Mouse (Mus musculus): Measurements from ENCODE around the gene Abhd14b. TPM values are rescaled to one million over a fixed set of nuclear protein-coding genes. Genes with fewer than 3 reads are reported as not detected.
"Not testable (repeated sequence)": the region's sequence is repeated elsewhere in the genome, so short reads cannot be mapped to it uniquely, and the experiment has no call there.

Abhd14b gene
- total and polyA plus RNA-seq, 3 experiments: 3.4 to 6.5 TPM; not detected in 1

DNA sequence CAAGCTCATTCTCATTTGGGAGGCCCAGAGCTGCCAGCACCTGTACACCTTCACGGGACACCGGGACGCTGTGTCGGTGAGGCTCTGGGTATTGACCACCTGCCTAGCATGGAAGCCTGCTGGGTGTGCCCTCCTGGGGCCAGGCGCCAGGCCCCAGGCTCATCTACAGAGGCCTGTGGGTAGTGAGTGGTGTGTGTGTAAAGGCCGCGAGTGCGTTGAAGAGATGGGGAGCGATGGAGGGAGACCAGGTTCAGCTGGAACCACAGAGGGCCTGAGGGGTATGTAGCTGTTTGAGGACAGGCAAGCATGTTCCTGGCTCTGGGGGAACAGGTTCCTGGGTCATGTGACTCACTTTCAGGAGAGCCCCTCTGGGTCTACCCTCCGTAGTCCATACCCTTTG, 35.9 kb downstream of the Abhd14b start:
- no peak for DNase-seq (ENCODE audit: low read depth, low spot score)
- TF ChIP-seq POLR2AphosphoS5 (IDR thresholded peaks at IDR 0.05; ENCODE audit: borderline replicate concordance, low read depth, low read length): no peak
- no peak for TF ChIP-seq JUND (IDR thresholded peaks at IDR 0.05; ENCODE audit: low read depth, low read length)
- Histone ChIP-seq H3K9ac (ENCODE audit: control insufficient read depth, low read depth, low read length, poor library complexity, severe bottlenecking) (no peak overlapping the region), H3K36me3 (ENCODE audit: control insufficient read depth in 1 of 2, insufficient read depth in 2 of 2, low read length in 2 of 2) (peaks cover 0 to 2% of the 10 kb centered on the region in 2 experiments; a peak in 3 of 4 replicates), H3K4me3 (ENCODE audit: control insufficient read depth in 1 of 2, insufficient read depth in 1 of 2, low read depth in 2 of 2, low read length in 2 of 2) (no peak overlapping the region), H3K9me3 (replicated peaks; ENCODE audit: insufficient read depth, low read length) (no peaks in the 10 kb centered on the region), H3K79me2 (ENCODE audit: control insufficient read depth, insufficient read depth, low read length, poor library complexity) (peaks cover 17% of the 10 kb centered on the region), H3K27me3 (ENCODE audit: control insufficient read depth in 1 of 2, insufficient read depth in 2 of 2, low read length in 2 of 2) (no peaks in the 10 kb centered on the region), H3K4me1 (ENCODE audit: control insufficient read depth in 1 of 2, insufficient read depth in 2 of 2, low read length in 2 of 2) (peaks cover 0 to 7% of the 10 kb centered on the region in 2 experiments; a peak in 3 of 4 replicates), H3K27ac (ENCODE audit: control insufficient read depth, low read depth, low read length) (no peak overlapping the region)

DNA sequence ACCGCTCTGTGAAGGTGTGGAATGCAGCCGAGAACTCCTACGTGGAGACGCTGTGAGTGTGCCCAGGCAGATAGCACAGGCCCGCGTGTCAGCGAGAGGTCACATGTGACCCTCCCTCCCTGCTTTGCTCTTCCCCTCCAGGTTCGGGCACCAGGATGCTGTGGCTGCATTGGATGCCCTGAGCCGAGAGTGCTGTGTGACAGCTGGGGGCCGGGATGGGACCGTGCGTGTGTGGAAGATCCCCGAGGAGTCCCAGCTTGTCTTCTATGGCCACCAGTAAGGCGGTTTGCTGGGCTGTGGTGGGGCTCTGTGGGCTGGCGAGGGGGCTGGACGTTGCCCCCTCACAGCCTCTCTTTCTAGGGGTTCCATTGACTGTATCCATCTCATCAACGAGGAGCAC, 36.3 kb downstream of the Abhd14b start:
- Histone ChIP-seq H3K9ac (ENCODE audit: control insufficient read depth, low read depth, low read length, poor library complexity, severe bottlenecking) (no peak overlapping the region), H3K27ac (ENCODE audit: control insufficient read depth, low read depth, low read length) (no peak overlapping the region), H3K79me2 (ENCODE audit: control insufficient read depth, insufficient read depth, low read length, poor library complexity) (peaks cover 13% of the 10 kb centered on the region), H3K36me3 (ENCODE audit: control insufficient read depth in 1 of 2, insufficient read depth in 2 of 2, low read length in 2 of 2) (no peaks in the 10 kb centered on the region; a peak in 2 of 4 replicates), H3K4me1 (ENCODE audit: control insufficient read depth in 1 of 2, insufficient read depth in 2 of 2, low read length in 2 of 2) (0 out of 4 replicates have a peak, but pooled peaks cover 0 to 4% of the 10 kb centered on the region in 2 experiments), H3K27me3 (ENCODE audit: control insufficient read depth in 1 of 2, insufficient read depth in 2 of 2, low read length in 2 of 2) (no peaks in the 10 kb centered on the region), H3K9me3 (replicated peaks; ENCODE audit: insufficient read depth, low read length) (no peaks in the 10 kb centered on the region), H3K4me3 (ENCODE audit: control insufficient read depth in 1 of 2, insufficient read depth in 1 of 2, low read depth in 2 of 2, low read length in 2 of 2) (no peak overlapping the region)
- no peak for DNase-seq (ENCODE audit: low read depth, low spot score)
- TF ChIP-seq CHD2 (IDR thresholded peaks at IDR 0.05; ENCODE audit: low read length) (no peak), GABPA (IDR thresholded peaks at IDR 0.05; ENCODE audit: low read depth, low read length) (no peak), NELFE (IDR thresholded peaks at IDR 0.05; ENCODE audit: low read depth, low read length) (no peak), MXI1 (IDR thresholded peaks at IDR 0.05; ENCODE audit: low read depth, low read length) (no peak)

DNA sequence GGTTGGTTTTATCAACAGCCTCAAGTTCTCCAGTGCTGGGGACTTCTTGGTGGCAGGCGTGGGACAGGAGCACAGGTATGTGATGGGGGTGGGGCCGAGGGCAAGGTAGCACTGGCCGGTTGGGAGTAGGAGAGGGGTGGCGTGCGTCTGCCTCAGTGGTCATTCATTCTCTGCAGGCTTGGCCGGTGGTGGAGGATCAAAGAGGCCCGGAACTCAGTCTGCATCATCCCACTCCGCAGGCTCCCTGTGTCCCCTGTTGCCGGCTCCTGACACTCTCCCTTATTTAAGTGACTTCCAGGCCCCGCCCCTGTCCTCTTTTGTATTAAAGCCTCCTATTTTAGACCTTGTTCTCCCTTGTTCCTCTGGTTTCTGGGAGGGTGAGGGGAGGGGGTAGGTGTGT, 37.8 kb downstream of the Abhd14b start:
- peaks cover 3% of the 10 kb centered on the region for H3K79me2 ChIP-seq (ENCODE audit: control insufficient read depth, insufficient read depth, low read length, poor library complexity)
- H3K36me3 ChIP-seq (ENCODE audit: control insufficient read depth in 1 of 2, insufficient read depth in 2 of 2, low read length in 2 of 2): no peaks in the 10 kb centered on the region; a peak in 1 of 4 replicates
- no peaks in the 10 kb centered on the region for H3K9me3 ChIP-seq (replicated peaks; ENCODE audit: insufficient read depth, low read length)
- H3K27ac ChIP-seq (ENCODE audit: control insufficient read depth, low read depth, low read length): no peak overlapping the region
- H3K9ac ChIP-seq (ENCODE audit: control insufficient read depth, low read depth, low read length, poor library complexity, severe bottlenecking): no peak overlapping the region
- H3K4me3 ChIP-seq (ENCODE audit: control insufficient read depth in 1 of 2, insufficient read depth in 1 of 2, low read depth in 2 of 2, low read length in 2 of 2): no peak overlapping the region
- TF ChIP-seq MYB (IDR thresholded peaks at IDR 0.05; ENCODE audit: low read depth, low read length): no peak
- no peak for TF ChIP-seq ZKSCAN1 (IDR thresholded peaks at IDR 0.05; ENCODE audit: low read depth, low read length)
- TF ChIP-seq SMC3 (IDR thresholded peaks at IDR 0.05; ENCODE audit: low read depth, low read length): no peak
- no peak for TF ChIP-seq MAX (IDR thresholded peaks at IDR 0.05; ENCODE audit: low read length)
- TF ChIP-seq ELF1 (IDR thresholded peaks at IDR 0.05; ENCODE audit: low read depth, low read length): no peak
- TF ChIP-seq CHD2 (IDR thresholded peaks at IDR 0.05; ENCODE audit: low read length): no peak
- TF ChIP-seq RCOR1 (IDR thresholded peaks at IDR 0.05; ENCODE audit: low read depth, low read length): no peak
- DNase-seq (ENCODE audit: low read depth, low spot score): no peak
- no peaks in the 10 kb centered on the region for H3K4me1 ChIP-seq (ENCODE audit: control insufficient read depth in 1 of 2, insufficient read depth in 2 of 2, low read length in 2 of 2)
- no peaks in the 10 kb centered on the region for H3K27me3 ChIP-seq (ENCODE audit: control insufficient read depth in 1 of 2, insufficient read depth in 2 of 2, low read length in 2 of 2)

DNA sequence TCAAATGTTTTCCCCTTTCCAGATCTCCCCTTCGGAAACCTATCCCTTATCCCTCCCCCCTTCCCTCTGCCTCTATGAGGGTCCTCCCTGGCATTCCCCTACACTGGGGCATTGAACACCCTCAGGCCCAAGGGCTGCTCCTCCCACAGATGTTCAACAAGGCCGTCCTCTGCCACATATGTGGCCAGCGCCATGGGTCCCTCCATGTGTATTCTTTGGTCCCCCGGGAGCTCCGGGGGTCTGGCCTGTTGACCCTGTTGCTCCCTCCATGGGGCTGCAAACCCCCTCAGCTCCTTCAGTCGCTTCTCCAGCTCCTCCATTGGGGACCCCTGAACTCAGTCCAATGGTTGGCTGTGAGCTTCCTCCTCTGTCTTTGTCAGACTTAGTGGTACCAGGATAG, 40.3 kb downstream of the Abhd14b start:
- H3K27me3 ChIP-seq (ENCODE audit: control insufficient read depth in 1 of 2, insufficient read depth in 2 of 2, low read length in 2 of 2); H3K9ac ChIP-seq (ENCODE audit: control insufficient read depth, low read depth, low read length, poor library complexity, severe bottlenecking); H3K4me3 ChIP-seq (ENCODE audit: control insufficient read depth in 1 of 2, insufficient read depth in 1 of 2, low read depth in 2 of 2, low read length in 2 of 2); H3K36me3 ChIP-seq (ENCODE audit: control insufficient read depth in 1 of 2, insufficient read depth in 2 of 2, low read length in 2 of 2); H3K27ac ChIP-seq (ENCODE audit: control insufficient read depth, low read depth, low read length); H3K79me2 ChIP-seq (ENCODE audit: control insufficient read depth, insufficient read depth, low read length, poor library complexity); H3K4me1 ChIP-seq (ENCODE audit: control insufficient read depth in 1 of 2, insufficient read depth in 2 of 2, low read length in 2 of 2); H3K9me3 ChIP-seq (replicated peaks; ENCODE audit: insufficient read depth, low read length); DNase-seq (ENCODE audit: low read depth, low spot score): not testable (repeated sequence)

Data from MEL (cell line).